Mouse (Mus musculus): ENCODE results near the gene Cmtm1. TPM values are rescaled to one million over a fixed set of nuclear protein-coding genes. Genes with fewer than 3 reads are reported as not detected.

Cmtm1 gene
- polyA plus RNA-seq, 1 experiment = not detected

GRCm38 (mm10) chr8:104247908-104248275, 62.1 kb downstream of the Cmtm1 start:
- H3ac ChIP-seq (ENCODE audit: control insufficient read depth, insufficient read length, low read depth) = peak overlapping the region; percentile 76
- H3K79me3 ChIP-seq (ENCODE audit: low read depth) = no peaks in the 10 kb centered on the region
- H3K79me2 ChIP-seq (ENCODE audit: control insufficient read depth, insufficient read depth) = peaks cover 16% of the 10 kb centered on the region
- TF ChIP-seq MYOD1 (IDR thresholded peaks at IDR 0.05; ENCODE audit: control insufficient read depth, insufficient read length, low read depth) = no peak
- TF ChIP-seq MYOG (IDR thresholded peaks at IDR 0.05; ENCODE audit: control insufficient read depth, extremely low read depth, insufficient read length) = no peak
- no peak for TF ChIP-seq CEBPB (IDR thresholded peaks at IDR 0.05; ENCODE audit: low read depth)
- no peak for TF ChIP-seq FOSL1 (IDR thresholded peaks at IDR 0.05; ENCODE audit: insufficient read depth, low read length, poor library complexity, severe bottlenecking)
- TF ChIP-seq CTCF (IDR thresholded peaks at IDR 0.05; ENCODE audit: control insufficient read depth, insufficient read depth, insufficient read length) = no peak
- no peak for TF ChIP-seq MAX (IDR thresholded peaks at IDR 0.05)
- TF ChIP-seq USF1 (IDR thresholded peaks at IDR 0.05; ENCODE audit: low read depth) = no peak
- no peaks in the 10 kb centered on the region for H3K36me3 ChIP-seq (ENCODE audit: control insufficient read depth, insufficient read depth)
- peak overlapping the region; percentile 76 for H3K4me3 ChIP-seq (ENCODE audit: insufficient read depth, poor library complexity, severe bottlenecking)
- H3K27me3 ChIP-seq (ENCODE audit: control insufficient read depth, insufficient read depth, insufficient read length) = no peaks in the 10 kb centered on the region

GRCm38 (mm10) chr8:104247054-104247907, 62.7 kb downstream of the Cmtm1 start:
- Histone ChIP-seq H3ac (ENCODE audit: control insufficient read depth, insufficient read length, low read depth) (peak overlapping the region; percentile 27), H3K27me3 (ENCODE audit: control insufficient read depth, insufficient read depth, insufficient read length) (no peaks in the 10 kb centered on the region), H3K36me3 (ENCODE audit: control insufficient read depth, insufficient read depth) (no peaks in the 10 kb centered on the region)

GRCm38 (mm10) chr8:104246621-104247020, 63.3 kb downstream of the Cmtm1 start:
- H3K4me3 ChIP-seq (ENCODE audit: insufficient read depth, poor library complexity, severe bottlenecking) = no peak overlapping the region
- H3ac ChIP-seq (ENCODE audit: control insufficient read depth, insufficient read length, low read depth) = no peak overlapping the region
- H3K36me3 ChIP-seq (ENCODE audit: control insufficient read depth, insufficient read depth) = no peaks in the 10 kb centered on the region
- no peaks in the 10 kb centered on the region for H3K79me3 ChIP-seq (ENCODE audit: low read depth)
- H3K79me2 ChIP-seq (ENCODE audit: control insufficient read depth, insufficient read depth) = peaks cover 4% of the 10 kb centered on the region
- TF ChIP-seq FOSL1 (IDR thresholded peaks at IDR 0.05; ENCODE audit: insufficient read depth, low read length, poor library complexity, severe bottlenecking) (no peak), MYOG (IDR thresholded peaks at IDR 0.05; ENCODE audit: control insufficient read depth, extremely low read depth, insufficient read length) (no peak), CTCF (IDR thresholded peaks at IDR 0.05; ENCODE audit: control insufficient read depth, insufficient read depth, insufficient read length) (no peak), USF1 (IDR thresholded peaks at IDR 0.05; ENCODE audit: low read depth) (no peak), CEBPB (IDR thresholded peaks at IDR 0.05; ENCODE audit: low read depth) (no peak), MAX (IDR thresholded peaks at IDR 0.05) (no peak), MYOD1 (IDR thresholded peaks at IDR 0.05; ENCODE audit: control insufficient read depth, insufficient read length, low read depth) (no peak)
- no peaks in the 10 kb centered on the region for H3K27me3 ChIP-seq (ENCODE audit: control insufficient read depth, insufficient read depth, insufficient read length)

More at GRCm38 (mm10) chr8:104247054-104247907, 62.7 kb downstream of the Cmtm1 start:
- TF ChIP-seq MAX (IDR thresholded peaks at IDR 0.05) = no peak
- TF ChIP-seq USF1 (IDR thresholded peaks at IDR 0.05; ENCODE audit: low read depth) = no peak
- no peak for TF ChIP-seq MYOD1 (IDR thresholded peaks at IDR 0.05; ENCODE audit: control insufficient read depth, insufficient read length, low read depth)
- no peak for TF ChIP-seq MYOG (IDR thresholded peaks at IDR 0.05; ENCODE audit: control insufficient read depth, extremely low read depth, insufficient read length)
- TF ChIP-seq FOSL1 (IDR thresholded peaks at IDR 0.05; ENCODE audit: insufficient read depth, low read length, poor library complexity, severe bottlenecking) = no peak
- TF ChIP-seq CEBPB (IDR thresholded peaks at IDR 0.05; ENCODE audit: low read depth) = no peak
- no peak for TF ChIP-seq CTCF (IDR thresholded peaks at IDR 0.05; ENCODE audit: control insufficient read depth, insufficient read depth, insufficient read length)
- H3K79me3 ChIP-seq (ENCODE audit: low read depth) = no peaks in the 10 kb centered on the region
- peak overlapping the region; percentile 76 for H3K4me3 ChIP-seq (ENCODE audit: insufficient read depth, poor library complexity, severe bottlenecking)
- H3K79me2 ChIP-seq (ENCODE audit: control insufficient read depth, insufficient read depth) = peaks cover 10% of the 10 kb centered on the region

Other genes starting within 250 kb of the Cmtm1 start
- 0.04 TPM for gene Cdh5, start 208.5 kb downstream of the Cmtm1 start, polyA plus RNA-seq (2012; fragmentation: generic; extraction: Trizol)
- 0.13 TPM for gene Bean1, start 139.7 kb downstream of the Cmtm1 start, polyA plus RNA-seq (2012; fragmentation: generic; extraction: Trizol)
- 11.7 TPM for gene Tk2, start 61.6 kb downstream of the Cmtm1 start, polyA plus RNA-seq (2012; fragmentation: generic; extraction: Trizol)
- 19.4 TPM for gene Cklf, start 59.3 kb downstream of the Cmtm1 start, polyA plus RNA-seq (2012; fragmentation: generic; extraction: Trizol)
- gene Cmtm2a, start 17.0 kb downstream of the Cmtm1 start, polyA plus RNA-seq (2012; fragmentation: generic; extraction: Trizol) = not detected
- gene Gm45711, start 64 bp downstream of the Cmtm1 start, polyA plus RNA-seq (2012; fragmentation: generic; extraction: Trizol) = not detected
- gene Gm11020, start 11.4 kb upstream of the Cmtm1 start, polyA plus RNA-seq (2012; fragmentation: generic; extraction: Trizol) = not detected
- not detected for gene Cmtm2b, start 12.1 kb upstream of the Cmtm1 start, polyA plus RNA-seq (2012; fragmentation: generic; extraction: Trizol)
- 86.5 TPM for gene Cmtm3, start 29.3 kb upstream of the Cmtm1 start, polyA plus RNA-seq (2012; fragmentation: generic; extraction: Trizol)
- 11.3 TPM for gene Cmtm4, start 85.7 kb upstream of the Cmtm1 start, polyA plus RNA-seq (2012; fragmentation: generic; extraction: Trizol)
- 26.8 TPM for gene Dync1li2, start 132.9 kb upstream of the Cmtm1 start, polyA plus RNA-seq (2012; fragmentation: generic; extraction: Trizol)
- gene Terb1, start 199.8 kb upstream of the Cmtm1 start, polyA plus RNA-seq (2012; fragmentation: generic; extraction: Trizol) = not detected
- gene Nae1, start 224.5 kb upstream of the Cmtm1 start, polyA plus RNA-seq (2012; fragmentation: generic; extraction: Trizol) = 13.8 TPM
- 0.16 TPM for gene Car7, start 224.5 kb upstream of the Cmtm1 start, polyA plus RNA-seq (2012; fragmentation: generic; extraction: Trizol)

All from C2C12 (cell line).